ENCODE assay signal across 7 mouse cellular contexts in the genomic region with DNA sequence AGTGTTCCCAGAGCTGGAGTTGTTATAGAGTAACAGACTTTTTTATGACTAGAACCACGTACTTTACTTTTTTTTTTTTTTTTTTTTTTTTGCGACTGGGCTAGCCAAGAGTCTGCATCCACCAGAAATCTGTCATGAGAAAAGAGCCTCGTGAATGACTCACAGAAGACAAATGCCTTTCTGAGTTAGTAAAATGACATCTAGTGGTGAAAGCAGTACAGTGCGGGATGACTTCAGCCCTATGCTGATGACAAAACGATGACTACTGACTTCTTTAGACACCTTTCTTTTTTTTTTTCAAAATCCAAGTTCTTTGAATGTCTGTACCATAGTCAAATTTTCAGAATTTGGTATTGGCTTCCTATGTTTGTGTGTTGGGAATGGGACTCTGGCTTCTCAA. TPM values are rescaled to one million over a fixed set of nuclear protein-coding genes. Genes with fewer than 3 reads are reported as not detected.
DNase-seq lines count a peak whose midpoint lies in the region; ATAC-seq lines count a peak whose summit lies in the region.

No protein-coding gene starts in this region.

- H3K36me3 ChIP-seq in lung, embryonic 16.5 days (ENCODE audit: control insufficient read depth, insufficient read depth, low read length): no peaks in the 10 kb centered on the region; the same call in 1 of the 2 replicates

- H3K4me1 ChIP-seq in lung, embryonic 16.5 days (replicated peaks; ENCODE audit: control insufficient read depth, insufficient read depth, low read length): peaks cover 6% of the 10 kb centered on the region

- WGBS in lung, embryonic 16.5 days: 1% methylated on average over 5 of the region's 5 CpGs

- H3K4me3 ChIP-seq in lung, embryonic 16.5 days (ENCODE audit: low read length): peak overlapping the region; percentile 85

- no peaks in the 10 kb centered on the region for H3K9me3 ChIP-seq in lung, embryonic 16.5 days (ENCODE audit: control insufficient read depth, low read length)

- peak; percentile 67 for DNase-seq in MEL-GATA-1-ER (ENCODE audit: extremely low read depth, low read depth)
- DNase-seq in brain, embryonic 18.5 days (ENCODE audit: low read depth, low spot score): peak; percentile 67
- peak; percentile 34 for DNase-seq in fat pad, adult 2 months (ENCODE audit: extremely low read depth, low read depth, low spot score)
- DNase-seq in layer of hippocampus, adult 9-10 months (ENCODE audit: low spot score): peak; percentile 77
- peak; percentile 77 for DNase-seq in retina, postnatal 1 day

- H3K4me2 ChIP-seq in lung, embryonic 16.5 days (ENCODE audit: low read depth, low read length): peak overlapping the region; percentile 76

- H3K9ac ChIP-seq in lung, embryonic 16.5 days (ENCODE audit: low read length): peak overlapping the region; percentile 85

- H3K27me3 ChIP-seq in lung, embryonic 16.5 days (ENCODE audit: control insufficient read depth, insufficient read depth, low read depth, low read length): no peaks in the 10 kb centered on the region

- peak overlapping the region; percentile 95 for H3K27ac ChIP-seq in lung, embryonic 16.5 days (ENCODE audit: low read length)

- ATAC-seq in hematopoietic stem cell, adult 5-6 weeks (replicated peaks in 1 of 2; ENCODE audit: insufficient read depth in 1 of 2, low FRiP score in 2 of 2, low TSS enrichment in 1 of 2, low read depth in 1 of 2, poor library complexity in 2 of 2, severe bottlenecking in 2 of 2): peak; percentile 88 to 89
- peak; percentile 74 for ATAC-seq in lung, embryonic 16.5 days (ENCODE audit: low read depth)

RNA-seq across cellular contexts. Expression of gene Zfp948, which starts 0.6 kb away (rescaled TPM):
- total RNA-seq in hematopoietic stem cell, adult 5-6 weeks (2017): 2.0 and 3.5 TPM in 2 replicates
- polyA plus RNA-seq in lung, embryonic 16.5 days (2015; fragmentation: Nextera tagmentation; extraction: Ambion mirVana): 19.9 and 23.7 TPM in 2 replicates

RNA-seq across cellular contexts. Expression of gene Zfp52, which starts 30.9 kb away (rescaled TPM):
- total RNA-seq in hematopoietic stem cell, adult 5-6 weeks (2017): 37.0 and 59.6 TPM in 2 replicates
- polyA plus RNA-seq in lung, embryonic 16.5 days (2015; fragmentation: Nextera tagmentation; extraction: Ambion mirVana): 4.7 and 5.5 TPM in 2 replicates

Comparison
In these comparisons a context has a peak if more than half of its experiments do, and no peak if none do; other contexts are left out.
1. Peak in every context shown above with its lines: DNase-seq, ATAC-seq, H3K4me3 ChIP-seq and H3K27ac ChIP-seq.